Mouse (Mus musculus) kidney, adult 2 months (tissue): ENCODE results near the gene Nsun7.

Experiments
- CTCF ChIP-seq: fragments of 200-500 bp; conservative IDR thresholded peaks from 2 replicates; pipeline ENCODE4 v1.5.1; 2011; ENCODE audit warnings: low read depth, mild to moderate bottlenecking, control low read depth, low read length, moderate library complexity, mixed read lengths; ENCODE audit not compliant: insufficient read depth, insufficient read length
- POLR2A ChIP-seq: fragments of 200-500 bp; IDR thresholded peaks from one replicate; pipeline ENCODE4 v1.6.1; 2011; ENCODE audit warnings: low read depth, low read length, control low read depth

DNA sequence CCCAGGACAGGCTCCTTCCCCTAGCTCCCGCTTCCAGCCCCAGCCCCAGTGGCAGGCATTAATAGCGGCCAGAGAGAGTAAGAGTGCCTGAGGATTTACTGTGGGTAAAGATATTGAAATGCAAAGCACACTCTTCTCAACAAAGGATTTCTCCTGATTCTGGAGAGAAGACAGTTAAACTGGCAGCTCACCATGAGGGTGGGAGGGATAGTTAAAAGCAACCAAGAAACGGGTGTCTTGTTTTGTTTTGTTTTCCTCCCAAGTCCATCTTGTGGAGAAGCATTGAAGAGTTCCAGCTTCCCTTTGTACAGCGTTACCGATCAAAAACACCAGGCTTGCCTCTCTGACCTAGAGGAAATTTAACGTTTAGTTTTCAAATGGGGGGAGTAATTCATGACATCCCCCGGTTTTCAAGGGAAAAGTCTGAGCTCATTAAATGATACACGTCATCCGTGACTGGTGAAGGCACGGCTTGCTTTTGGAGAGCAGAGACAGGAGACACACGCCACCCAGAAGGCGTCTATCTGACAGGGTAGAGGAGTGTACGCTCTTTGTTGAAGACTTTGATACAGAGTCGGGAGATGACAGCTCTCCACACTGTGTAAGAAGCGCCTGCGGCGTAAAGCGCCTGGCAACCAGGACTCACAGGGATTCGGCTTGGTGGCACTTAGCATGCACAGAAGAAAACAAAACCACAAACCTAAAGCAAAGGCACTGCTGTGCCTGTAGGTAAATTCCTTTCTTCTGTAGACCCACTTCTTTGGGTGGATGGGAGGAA lies 68.4 kb downstream of the Nsun7 start:
- TF ChIP-seq CTCF (no peak), POLR2A (no peak)
